Mouse (Mus musculus) ovary, postnatal 14 days (tissue): ENCODE results near the gene Ramp2.

Experiments used
- DNase-seq: peaks from one replicate; pipeline ENCODE4 v3.0.0; 2022; ENCODE audit warnings: low spot score

Ramp2 gene

DNA sequence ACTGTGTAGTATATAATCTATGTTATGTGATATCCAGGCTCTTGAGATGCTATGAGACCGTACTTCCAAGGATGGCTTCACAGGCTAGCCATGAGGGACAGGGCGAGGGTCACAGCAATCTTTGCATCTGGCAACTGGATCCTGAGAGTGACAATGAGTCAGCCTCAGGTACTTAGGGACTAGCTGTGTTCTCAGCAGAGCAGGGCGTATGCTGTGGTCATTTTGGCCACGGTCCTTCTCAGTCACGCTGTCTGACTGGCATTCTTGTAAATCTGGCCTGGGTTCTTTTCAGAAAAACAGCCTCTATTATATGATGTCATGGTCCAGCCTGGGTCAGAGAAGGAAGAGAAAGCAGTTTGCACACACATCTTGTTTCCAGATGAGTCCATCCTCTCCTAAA lies 9.0 kb upstream of the Ramp2 start:
- DNase-seq = no peak

- no peak for DNase-seq
Measured at GRCm38 (mm10) chr11:101238071-101238647, 7.7 kb upstream of the Ramp2 start.

- DNase-seq = no peak
Measured at GRCm38 (mm10) chr11:101245071-101245470, 757 bp upstream of the Ramp2 start.

GRCm38 (mm10) chr11:101246702-101247012 lies 829 bp downstream of the Ramp2 start:
- DNase-seq = no peak

- DNase-seq = no peak
Measured at GRCm38 (mm10) chr11:101247521-101248030, 1.7 kb downstream of the Ramp2 start.

DNA sequence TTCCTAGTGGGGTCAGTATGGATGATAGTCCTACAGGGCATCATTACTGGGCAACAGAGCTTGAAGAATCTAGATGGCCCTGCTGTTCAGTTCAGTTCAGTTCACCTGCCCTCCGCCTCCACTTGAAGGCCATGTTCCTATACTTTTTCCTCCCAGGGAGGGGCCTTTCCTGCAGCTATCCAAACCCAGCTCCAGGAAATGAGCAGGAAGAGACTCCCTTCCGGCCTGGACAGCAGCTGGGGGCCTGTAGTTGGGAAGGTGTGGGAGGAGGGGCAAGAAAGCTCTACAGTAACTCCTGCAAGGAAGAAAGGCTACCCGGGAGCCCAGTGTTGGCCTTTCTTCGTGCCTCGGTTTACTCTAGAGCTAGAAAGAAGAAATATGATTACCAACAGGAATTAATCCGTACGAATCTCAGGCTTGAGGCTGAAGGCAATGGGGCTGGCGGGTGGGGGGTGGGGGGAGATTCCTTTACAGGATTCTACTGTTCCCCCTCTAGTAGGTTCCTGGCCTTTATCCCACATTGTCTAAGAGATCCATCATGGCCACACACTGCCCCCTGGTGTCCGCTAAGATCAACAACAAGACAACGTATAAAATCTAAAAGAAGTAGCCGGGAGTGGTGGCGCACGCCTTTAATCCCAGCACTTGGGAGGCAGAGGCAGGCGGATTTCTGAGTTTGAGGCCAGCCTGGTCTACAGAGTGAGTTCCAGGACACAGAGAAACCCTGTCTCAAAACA lies 2.6 kb downstream of the Ramp2 start:
- DNase-seq = no peak

DNA sequence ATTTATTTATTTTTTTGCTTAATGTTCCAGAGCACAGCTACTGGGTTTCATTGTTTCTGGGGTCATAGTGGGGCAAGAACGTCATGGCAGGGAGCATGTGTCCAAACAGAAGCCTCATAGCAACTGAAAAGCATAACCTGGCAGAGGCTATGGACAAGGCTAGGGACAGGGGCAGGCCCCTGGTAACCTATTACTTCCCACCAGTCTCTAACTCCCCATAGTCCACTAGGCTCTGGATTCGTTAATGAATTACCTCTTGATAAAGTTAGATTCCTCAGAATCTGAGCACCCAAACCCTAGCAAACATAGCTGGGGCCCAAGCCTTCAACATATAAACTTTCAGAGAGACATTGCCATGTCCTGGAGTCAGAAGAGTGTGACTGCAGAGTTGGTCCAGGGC lies 5.2 kb downstream of the Ramp2 start:
- no peak for DNase-seq

DNA sequence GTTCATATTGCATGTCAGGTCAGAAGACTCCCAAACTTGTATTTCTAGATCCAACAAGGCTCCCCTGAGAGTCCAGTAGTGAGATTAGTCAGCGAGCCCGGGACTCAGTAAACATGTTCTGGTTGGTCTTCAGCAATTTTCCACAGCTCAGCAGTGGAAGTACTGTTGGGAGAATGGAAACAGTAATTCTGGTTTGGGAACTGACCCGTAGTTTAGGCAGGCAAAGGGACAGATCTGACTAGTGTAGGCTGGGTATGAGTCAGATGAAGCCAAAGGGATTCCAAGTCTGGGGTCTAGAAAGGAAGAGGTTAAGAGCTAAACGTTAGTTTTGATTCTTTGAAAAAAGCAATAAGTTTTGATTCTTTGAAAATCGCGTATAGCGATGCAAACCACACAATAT lies 7.1 kb downstream of the Ramp2 start:
- DNase-seq = no peak

- DNase-seq = peak; percentile 81
Measured at GRCm38 (mm10) chr11:101253613-101254389, 8.0 kb downstream of the Ramp2 start, which contains the start of gene Vps25. Gene Vps25 (plus strand): TSS chr11:101253707.

- DNase-seq = no peak
Measured at GRCm38 (mm10) chr11:101255826-101256775, 10.3 kb downstream of the Ramp2 start.

GRCm38 (mm10) chr11:101259261-101259712 lies 13.5 kb downstream of the Ramp2 start:
- DNase-seq = peak; percentile 68

DNA sequence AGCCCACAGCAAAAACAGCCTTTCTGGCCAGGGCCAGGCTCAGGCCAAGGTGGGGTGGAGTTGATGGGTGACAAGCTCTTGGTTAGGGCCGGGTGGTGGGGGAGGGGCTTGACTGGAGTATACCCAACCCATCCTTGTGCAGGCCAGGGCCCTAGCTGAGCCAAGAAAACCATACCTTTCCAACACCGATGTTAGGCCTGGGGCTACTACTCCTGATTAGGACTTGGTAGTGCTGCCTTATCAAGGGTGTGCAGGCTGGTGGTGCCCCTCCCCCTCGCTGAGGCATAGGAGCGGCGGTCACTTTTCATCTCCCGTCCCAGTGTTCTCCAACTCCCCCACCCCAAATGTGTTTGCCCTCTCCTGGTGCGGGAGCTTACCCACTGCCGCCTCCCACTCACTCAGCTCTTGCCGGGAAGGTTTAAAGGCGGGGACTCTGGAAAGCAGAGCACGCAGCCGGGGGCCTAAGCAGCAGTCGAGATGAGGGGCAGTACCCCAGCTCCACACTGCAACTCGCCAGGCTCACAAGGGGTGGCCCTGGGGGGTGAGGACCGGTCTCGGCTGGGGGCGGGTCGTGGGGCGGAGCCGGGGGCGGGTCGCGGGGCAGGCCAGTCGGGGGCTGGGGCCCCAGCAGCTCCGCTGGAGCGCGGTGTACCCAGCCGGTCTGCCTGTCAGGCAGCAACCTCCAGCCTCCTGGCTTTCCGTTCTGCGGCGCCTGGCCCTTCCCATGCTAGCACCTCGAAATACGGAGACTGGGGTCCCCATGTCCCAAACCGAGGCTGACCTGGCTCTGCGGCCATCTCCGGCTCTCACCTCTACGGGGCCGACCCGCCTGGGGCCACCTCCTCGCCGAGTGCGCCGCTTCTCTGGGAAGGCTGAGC lies 14.4 kb downstream of the Ramp2 start, which contains the start of gene Wnk4:
Wnk4 (plus strand) TSS at position 620 of the 878 bp plus-strand sequence.
- DNase-seq = peak; percentile 58

DNA sequence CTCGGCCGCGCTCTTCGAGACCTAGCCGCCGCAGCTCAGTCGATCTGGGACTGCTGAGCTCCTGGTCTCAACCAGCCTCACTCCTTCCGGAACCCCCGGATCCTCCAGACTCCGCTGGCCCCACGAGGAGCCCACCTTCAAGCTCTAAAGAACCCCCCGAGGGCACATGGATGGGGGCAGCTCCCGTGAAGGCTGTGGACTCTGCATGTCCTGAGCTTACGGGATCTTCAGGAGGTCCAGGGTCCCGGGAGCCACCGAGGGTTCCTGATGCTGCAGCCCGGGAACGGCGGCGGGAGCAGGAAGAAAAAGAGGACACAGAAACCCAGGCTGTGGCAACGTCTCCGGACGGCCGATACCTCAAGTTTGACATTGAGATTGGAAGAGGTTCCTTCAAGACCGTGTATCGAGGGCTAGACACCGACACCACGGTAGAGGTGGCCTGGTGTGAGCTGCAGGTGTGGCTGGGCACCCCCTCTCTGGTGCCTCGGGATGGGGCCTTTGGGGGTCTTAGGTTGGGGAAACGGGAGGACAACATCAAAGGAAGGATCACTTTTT lies 15.1 kb downstream of the Ramp2 start:
- no peak for DNase-seq

- DNase-seq = no peak
Measured at GRCm38 (mm10) chr11:101262272-101262967, 16.6 kb downstream of the Ramp2 start.

DNA sequence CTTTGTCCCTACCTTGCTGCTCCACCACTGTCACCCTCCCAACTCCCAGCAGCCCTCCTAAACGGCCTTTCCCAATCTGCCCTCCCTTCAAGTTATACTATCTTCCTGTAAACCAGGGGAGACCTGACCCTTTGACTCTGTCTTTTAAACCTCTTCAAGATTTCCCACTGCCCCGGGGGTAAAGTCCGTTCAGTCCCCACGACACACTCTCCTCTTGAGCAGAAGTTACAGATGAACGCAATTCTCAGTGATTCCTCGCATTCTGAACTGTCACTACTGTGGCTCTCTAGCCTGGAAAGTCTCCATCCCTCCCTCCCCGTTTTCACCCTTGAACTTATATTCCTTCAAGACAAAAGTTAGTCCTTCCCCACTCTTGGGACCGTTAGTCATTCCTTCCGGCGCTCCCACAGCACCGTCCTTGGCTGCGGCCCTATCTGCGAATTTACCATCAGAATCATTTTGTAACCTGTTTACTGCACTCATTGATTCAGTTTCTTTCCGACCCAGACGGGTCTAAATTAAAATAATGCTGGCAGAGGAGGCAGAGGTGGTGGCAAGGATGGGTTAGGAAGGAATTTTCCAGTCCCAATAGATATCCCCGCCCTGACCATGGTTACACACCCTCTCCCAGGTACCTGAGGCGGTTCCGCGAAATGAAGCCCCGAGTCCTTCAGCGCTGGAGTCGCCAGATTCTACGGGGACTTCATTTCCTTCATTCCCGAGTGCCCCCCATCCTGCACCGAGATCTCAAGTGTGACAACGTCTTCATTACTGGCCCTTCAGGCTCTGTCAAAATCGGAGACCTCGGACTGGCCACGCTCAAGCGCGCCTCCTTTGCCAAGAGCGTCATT lies 17.5 kb downstream of the Ramp2 start:
- DNase-seq = no peak

DNA sequence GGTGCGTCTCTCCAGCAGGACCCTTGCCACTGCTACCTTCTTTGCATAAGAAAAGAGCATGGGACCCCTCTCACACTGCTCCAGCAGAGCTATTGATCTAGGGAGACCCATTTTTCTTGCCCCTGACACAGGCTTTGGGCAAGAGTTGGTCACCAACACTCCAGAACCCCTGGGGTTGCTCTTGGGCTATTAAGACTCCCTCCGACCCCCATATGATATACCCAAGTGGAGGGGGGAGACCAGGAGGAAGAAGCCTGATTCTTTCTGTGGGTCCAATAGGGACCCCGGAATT lies 18.1 kb downstream of the Ramp2 start:
- no peak for DNase-seq

DNA sequence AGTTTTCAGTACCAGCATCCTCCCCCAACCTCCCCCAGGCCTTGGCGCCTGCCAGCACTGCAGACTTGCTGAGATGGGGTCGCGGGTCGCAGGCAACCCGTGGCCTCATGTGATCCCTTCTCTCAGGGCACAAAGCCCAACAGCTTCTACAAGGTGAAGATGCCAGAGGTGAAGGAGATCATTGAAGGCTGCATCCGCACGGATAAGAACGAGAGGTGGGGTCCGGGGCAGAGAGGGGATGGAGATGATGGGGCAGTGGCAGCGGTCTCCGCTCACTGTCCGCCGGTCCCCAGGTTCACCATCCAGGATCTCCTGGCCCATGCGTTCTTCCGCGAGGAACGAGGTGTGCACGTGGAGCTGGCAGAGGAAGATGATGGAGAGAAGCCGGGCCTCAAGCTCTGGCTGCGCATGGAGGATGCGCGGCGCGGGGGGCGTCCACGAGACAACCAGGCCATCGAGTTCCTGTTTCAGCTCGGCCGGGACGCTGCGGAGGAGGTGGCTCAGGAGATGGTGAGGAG lies 19.2 kb downstream of the Ramp2 start:
- DNase-seq = no peak

DNA sequence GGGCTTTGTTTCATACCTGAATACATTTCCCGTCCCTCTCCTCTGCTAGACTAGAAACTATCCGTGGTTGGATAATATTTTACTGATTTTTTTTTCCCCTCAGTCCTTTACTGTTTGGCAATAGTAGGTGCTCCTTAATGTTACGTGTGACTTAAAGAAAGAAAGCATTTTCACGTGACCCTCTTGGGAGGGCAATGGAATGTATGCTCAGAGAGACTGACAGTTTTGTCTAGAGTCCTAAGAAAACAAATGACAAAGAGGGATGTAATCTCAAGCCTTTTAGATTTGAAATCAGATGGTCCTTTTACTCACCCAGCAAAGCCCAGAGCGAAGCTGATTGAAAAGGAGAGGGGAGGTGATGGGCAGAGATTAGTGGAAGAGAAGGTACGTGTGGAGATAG lies 20.1 kb downstream of the Ramp2 start:
- DNase-seq = no peak
